Mouse (Mus musculus) stomach, postnatal 0 days (tissue): ENCODE measurements around the gene Nme3. TPM values are rescaled to one million over a fixed set of nuclear protein-coding genes. Genes with fewer than 3 reads are reported as not detected.
A peak's percentile ranks its signal among the peaks of the same experiment; 100 is the strongest.
"Not testable (repeated sequence)": the region's sequence is repeated elsewhere in the genome, so short reads cannot be mapped to it uniquely, and the experiment has no call there.

Experiments
- ATAC-seq: fragments of 200-750 bp; cut with Nextera tagmentation; 2 replicates; pipeline ENCODE4 v1.8.0; 2017; ENCODE audit not compliant: low FRiP score, low TSS enrichment
- DNase-seq: peaks from one replicate; pipeline ENCODE4 v3.0.0-alpha.2; 2016; ENCODE audit warnings: low spot score
- H3K27ac ChIP-seq: fragments of 300-500 bp; sonication (generic); replicated peaks from 2 replicates; pipeline ENCODE4 v1.5.1; 2014; ENCODE audit warnings: mild to moderate bottlenecking, control low read depth
- H3K27me3 ChIP-seq: fragments of 300-500 bp; sonication (generic); 2 replicates; pipeline ENCODE4 v1.6.1; 2014; ENCODE audit warnings: low read length; ENCODE audit not compliant: control insufficient read depth, insufficient read depth
- H3K36me3 ChIP-seq: fragments of 300-500 bp; sonication (generic); 2 replicates; pipeline ENCODE4 v1.6.1; 2014; ENCODE audit warnings: low read length, mixed read lengths; ENCODE audit not compliant: control insufficient read depth, insufficient read depth
- H3K4me1 ChIP-seq: fragments of 300-500 bp; sonication (generic); replicated peaks from 2 replicates; pipeline ENCODE4 v1.6.1; 2014; ENCODE audit warnings: antibody characterized with exemption; ENCODE audit not compliant: control insufficient read depth, insufficient read depth
- H3K4me2 ChIP-seq: fragments of 300-500 bp; sonication (generic); replicated peaks from 2 replicates; pipeline ENCODE4 v1.6.1; 2014; ENCODE audit warnings: low read depth, mild to moderate bottlenecking, control low read depth, moderate library complexity
- H3K4me3 ChIP-seq: fragments of 300-500 bp; sonication (generic); 2 replicates; pipeline ENCODE4 v1.5.1; 2014; ENCODE audit warnings: low read depth, low read length, control low read depth
- H3K9ac ChIP-seq: fragments of 300-500 bp; sonication (generic); 2 replicates; pipeline ENCODE4 v1.6.1; 2014; ENCODE audit warnings: mild to moderate bottlenecking, low read length, control low read depth, mixed read lengths
- H3K9me3 ChIP-seq: fragments of 300-500 bp; sonication (generic); 2 replicates; pipeline ENCODE4 v1.6.1; 2016; ENCODE audit warnings: low read length; ENCODE audit not compliant: control insufficient read depth
- CTCF ChIP-seq: IDR thresholded peaks from 2 replicates; pipeline ENCODE4 v1.5.1; 2016; ENCODE audit warnings: antibody characterized with exemption, low read depth, mild to moderate bottlenecking, moderate library complexity
- EP300 ChIP-seq: optimal IDR thresholded peaks from 2 replicates; pipeline ENCODE3; 2016; ENCODE audit warnings: antibody characterized with exemption
- WGBS: fragments of 180-500 bp; shearing (Covaris S2); extraction: QIAGEN DNeasy Blood & Tissue Kit; methylation state at CpG from one replicate; pipeline ENCODE4 v1.1.7; 2014; 5-methylcytosine and 5-hydroxymethylcytosine counted together
- polyA plus RNA-seq: library from polyadenylated mRNA; unstranded; fragments of >200 nt; fragmentation: Nextera tagmentation; extraction: Ambion mirVana; gene quantifications from 2 replicates; pipeline ENCODE4 v1.2.1, GENCODE M21; 2015

Gene Nme3
- polyA plus RNA-seq, 1 experiment from 2014 or later = 40.2 TPM

DNA sequence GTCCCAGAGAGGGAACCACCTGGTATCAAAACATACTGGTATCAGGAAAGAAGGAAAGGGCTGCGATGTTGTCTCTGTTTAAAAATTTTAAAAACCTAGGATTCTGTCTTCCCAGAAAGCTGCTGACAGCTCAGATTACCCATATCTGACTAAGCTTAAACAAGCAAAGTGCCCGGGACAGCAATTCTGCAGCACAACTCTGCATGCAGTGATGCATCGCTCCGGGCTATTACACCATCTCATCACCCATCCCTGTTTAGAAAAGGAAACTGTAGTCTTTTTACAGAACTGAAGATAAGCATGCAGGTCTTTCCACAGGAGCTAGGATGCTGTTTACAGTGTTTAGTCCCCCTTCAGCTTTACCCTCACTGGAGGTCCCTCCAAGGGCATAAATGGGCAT is 38.6 kb downstream of the Nme3 start:
- DNase-seq (no peak), ATAC-seq (no peak)
- H3K27me3 ChIP-seq = no peaks in the 10 kb centered on the region
- 61% methylated on average over 4 of the region's 4 CpGs for WGBS
- no peaks in the 10 kb centered on the region for H3K9me3 ChIP-seq
- no peak for TF ChIP-seq EP300
- no peak for TF ChIP-seq CTCF
- no peak overlapping the region for H3K27ac ChIP-seq
- 0 out of 2 replicates have a peak overlapping the region, but pooled peaks have one; percentile 4 for H3K4me3 ChIP-seq
- H3K9ac ChIP-seq = 0 out of 2 replicates have a peak overlapping the region, but pooled peaks have one; percentile 23
- H3K36me3 ChIP-seq = no peaks in the 10 kb centered on the region
- H3K4me2 ChIP-seq = peak overlapping the region; percentile 80; the same call in 1 of the 2 replicates
- H3K4me1 ChIP-seq = peaks cover 4% of the 10 kb centered on the region; the same call in 1 of the 2 replicates

DNA sequence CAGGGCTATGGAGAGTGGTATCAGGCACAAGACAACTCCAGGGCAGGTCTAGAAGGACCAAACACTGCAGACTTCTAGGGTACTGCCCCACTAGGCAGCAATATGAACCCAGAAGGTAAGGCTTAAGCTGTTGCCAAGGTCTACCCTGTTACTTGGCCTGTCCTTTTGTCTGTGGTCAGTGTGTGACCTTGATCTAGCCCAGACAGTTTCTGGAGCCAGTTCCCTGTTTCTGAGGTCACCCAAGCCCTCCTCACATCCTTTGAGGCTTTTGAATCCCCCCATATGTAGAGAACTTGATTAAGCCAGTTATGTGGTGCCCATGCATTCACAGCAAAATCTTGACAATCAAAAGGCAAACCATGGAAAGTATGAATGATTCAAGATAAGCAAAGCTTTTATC is 39.4 kb downstream of the Nme3 start:
- TF ChIP-seq CTCF = no peak
- TF ChIP-seq EP300 = no peak
- Histone ChIP-seq H3K4me2 (peak overlapping the region; percentile 80), H3K27ac (no peak overlapping the region; the same call in 1 of the 2 replicates), H3K27me3 (no peaks in the 10 kb centered on the region), H3K4me1 (peaks cover 4% of the 10 kb centered on the region; the same call in 1 of the 2 replicates), H3K36me3 (no peaks in the 10 kb centered on the region), H3K9ac (peak overlapping the region; percentile 82), H3K9me3 (no peaks in the 10 kb centered on the region), H3K4me3 (peak overlapping the region; percentile 74)
- DNase-seq (no peak), ATAC-seq (no peak)

DNA sequence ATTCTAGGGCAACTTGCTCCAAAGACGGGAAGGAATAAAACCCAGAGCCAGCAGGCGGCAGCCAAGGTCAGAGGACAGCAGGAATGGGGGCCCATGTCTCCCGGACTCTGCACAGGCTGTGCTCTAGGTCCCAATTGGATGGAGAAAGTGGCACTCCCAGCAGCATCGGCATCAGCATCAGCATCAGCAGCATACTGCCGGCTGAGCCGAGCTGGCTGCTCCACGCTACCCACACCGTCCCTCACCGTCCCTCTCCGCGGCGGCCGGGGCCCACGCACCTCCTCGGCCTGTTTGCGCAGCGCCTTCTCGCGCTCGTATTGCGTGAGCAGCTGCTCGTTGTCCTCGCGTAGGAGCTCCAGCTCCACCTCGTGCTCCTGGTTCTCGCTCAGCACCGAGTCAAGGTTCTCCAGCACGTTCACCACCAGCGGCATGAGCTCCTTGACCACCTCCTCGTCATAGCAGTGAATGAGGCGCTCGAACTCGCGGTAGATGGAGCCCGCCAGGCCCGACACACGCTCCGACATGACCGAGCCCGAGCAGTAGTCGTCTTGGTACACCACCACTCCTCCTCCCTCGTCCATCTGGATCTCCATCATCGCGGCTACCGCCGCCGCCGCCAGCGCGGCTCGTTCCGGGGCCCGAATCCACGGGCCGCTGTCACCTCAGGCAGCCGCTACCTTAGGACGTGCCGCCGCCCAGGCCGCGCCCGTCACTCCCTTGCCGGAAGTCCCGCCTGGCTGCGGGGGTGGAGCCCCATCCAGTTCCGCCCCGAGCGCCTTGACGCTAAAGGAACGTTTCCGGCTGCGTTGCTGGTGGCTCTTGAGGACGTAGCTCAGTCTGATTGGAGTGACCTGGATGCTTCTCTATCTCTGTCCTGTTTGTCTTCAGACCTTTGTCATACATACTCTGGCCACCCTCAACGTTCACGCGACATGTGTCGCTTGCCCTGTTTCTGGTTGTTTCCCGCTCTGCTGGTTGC is 40.2 kb downstream of the Nme3 start, which contains the start of gene Mapk8ip3:
Mapk8ip3 (minus strand) TSS at position 719 of the 979 bp plus-strand sequence.
- H3K9me3 ChIP-seq = no peaks in the 10 kb centered on the region
- H3K4me2 ChIP-seq = peak within 1 kb of the TSS; percentile 80
- H3K4me3 ChIP-seq = peak within 1 kb of the TSS; percentile 74
- DNase-seq (peak; percentile 97), ATAC-seq (peak; percentile 97)
- TF ChIP-seq CTCF (peak; percentile 57), EP300 (no peak)
- H3K36me3 ChIP-seq = no peaks in the 10 kb centered on the region
- H3K9ac ChIP-seq = peak within 1 kb of the TSS; percentile 82
- no peaks in the 10 kb centered on the region for H3K27me3 ChIP-seq
- WGBS = under 1% methylated on average over 78 of the region's 78 CpGs
- H3K27ac ChIP-seq = peak within 1 kb of the TSS; percentile 83
- H3K4me1 ChIP-seq = peaks cover 4% of the 10 kb centered on the region; the same call in 1 of the 2 replicates

DNA sequence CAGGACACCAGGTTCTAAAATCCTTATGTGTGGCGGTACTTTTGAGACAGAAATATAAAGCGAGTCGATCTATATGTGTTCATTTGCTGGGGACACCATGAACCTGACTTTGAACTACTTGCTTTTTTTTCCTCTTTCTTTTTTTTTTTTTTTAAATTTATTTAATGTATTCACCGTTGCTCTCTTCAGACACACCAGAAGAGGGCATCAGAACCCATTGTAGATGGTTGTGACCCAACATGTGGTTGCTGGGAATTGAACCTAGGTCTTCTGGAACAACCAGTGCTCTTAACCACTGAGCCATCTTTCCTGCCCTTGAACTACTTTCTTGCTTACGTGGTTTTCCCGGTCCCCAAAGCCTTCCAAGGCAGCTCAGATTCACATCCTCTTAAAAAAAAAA is 41.0 kb downstream of the Nme3 start:
- H3K9ac ChIP-seq = peak overlapping the region; percentile 82
- peak overlapping the region; percentile 74 for H3K4me3 ChIP-seq
- 42% methylated on average over 6 of the region's 6 CpGs for whole genome bisulfite sequencing
- TF ChIP-seq CTCF = peak; percentile 38
- no peak for TF ChIP-seq EP300
- H3K27me3 ChIP-seq = no peaks in the 10 kb centered on the region
- DNase-seq (no peak), ATAC-seq (no peak)
- no peaks in the 10 kb centered on the region for H3K9me3 ChIP-seq
- H3K4me1 ChIP-seq = peaks cover 4% of the 10 kb centered on the region; the same call in 1 of the 2 replicates
- H3K4me2 ChIP-seq = peak overlapping the region; percentile 80
- H3K27ac ChIP-seq = peak overlapping the region; percentile 83
- H3K36me3 ChIP-seq = no peaks in the 10 kb centered on the region

DNA sequence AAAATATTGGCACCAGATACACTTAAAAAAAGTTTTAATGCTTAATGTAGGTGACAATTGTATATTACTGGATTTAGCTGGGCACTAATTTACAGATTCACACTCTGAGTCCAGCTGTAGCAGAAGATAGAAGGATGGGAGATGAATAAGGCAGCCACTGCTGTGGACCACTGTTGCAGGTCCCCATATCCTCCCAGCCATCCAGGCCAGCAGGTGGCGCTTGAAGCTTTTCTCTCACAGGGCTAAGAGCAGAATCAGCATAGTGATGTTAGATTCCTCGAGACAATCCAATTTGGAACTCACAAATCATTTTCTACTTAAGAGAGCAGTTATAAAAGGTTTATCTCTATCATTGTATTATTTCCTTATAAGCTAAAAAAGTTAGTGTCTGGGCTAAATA is 46.2 kb downstream of the Nme3 start:
- ATAC-seq = peak; percentile 61; the same call in 1 of the 2 replicates
- H3K27me3 ChIP-seq, H3K9me3 ChIP-seq, H3K4me1 ChIP-seq, H3K27ac ChIP-seq, H3K9ac ChIP-seq, H3K36me3 ChIP-seq, H3K4me3 ChIP-seq, H3K4me2 ChIP-seq, DNase-seq: not testable (repeated sequence)
- 6% methylated on average over 2 of the region's 2 CpGs for WGBS
- TF ChIP-seq CTCF = peak; percentile 77

DNA sequence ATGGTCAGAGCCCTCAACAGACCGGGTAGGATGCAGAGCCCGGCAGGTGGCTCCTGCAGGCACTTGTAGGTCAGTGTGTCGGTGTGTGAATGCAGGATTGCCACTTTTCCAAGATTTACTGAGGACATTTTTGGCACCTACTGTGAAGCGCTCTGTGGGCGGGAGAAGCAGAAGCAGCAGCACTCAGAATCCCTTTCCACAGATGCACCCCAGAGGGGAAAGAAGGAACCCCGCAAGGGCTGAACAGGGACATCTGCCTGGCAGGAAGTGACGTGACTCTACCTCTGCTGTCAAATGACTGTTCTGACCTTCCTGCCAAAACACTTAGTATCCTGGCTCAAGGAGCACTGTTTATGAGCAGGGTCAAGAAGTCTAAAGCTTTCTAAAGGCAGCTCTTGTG is 46.7 kb downstream of the Nme3 start:
- H3K27me3 ChIP-seq = no peaks in the 10 kb centered on the region
- DNase-seq (no peak), ATAC-seq (no peak)
- no peak overlapping the region for H3K27ac ChIP-seq
- no peaks in the 10 kb centered on the region; the same call in 1 of the 2 replicates for H3K36me3 ChIP-seq
- no peaks in the 10 kb centered on the region for H3K9me3 ChIP-seq
- no peak overlapping the region for H3K4me3 ChIP-seq
- 86% methylated on average over 7 of the region's 7 CpGs for WGBS
- H3K4me2 ChIP-seq = no peak overlapping the region
- no peaks in the 10 kb centered on the region for H3K4me1 ChIP-seq
- H3K9ac ChIP-seq = no peak overlapping the region
- TF ChIP-seq CTCF (no peak), EP300 (no peak)

DNA sequence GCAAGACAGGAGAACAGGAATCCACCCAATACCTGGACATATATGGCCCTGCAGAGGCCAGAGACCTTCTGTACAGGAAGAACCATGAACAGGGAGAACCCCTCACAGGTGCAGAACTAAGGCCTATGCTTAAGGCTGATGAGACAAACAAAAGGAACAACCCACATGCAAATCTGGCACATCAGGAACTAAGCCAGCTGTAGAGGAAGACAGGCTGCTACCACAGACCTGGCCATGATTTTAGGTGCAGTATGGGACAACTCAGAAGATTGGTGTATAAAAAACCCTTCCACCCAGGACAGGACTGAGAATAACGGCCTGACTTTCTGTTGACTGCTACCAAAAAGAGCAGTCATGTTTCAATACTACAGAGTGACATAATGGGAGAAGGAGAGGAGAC is 47.3 kb downstream of the Nme3 start:
- H3K4me2 ChIP-seq, ATAC-seq, H3K27me3 ChIP-seq, H3K4me3 ChIP-seq, H3K9ac ChIP-seq, H3K27ac ChIP-seq, H3K4me1 ChIP-seq, H3K36me3 ChIP-seq, DNase-seq, H3K9me3 ChIP-seq: not testable (repeated sequence)
- 87% methylated on average over 1 of the region's 1 CpGs for WGBS
